Mouse (Mus musculus) kidney, postnatal 14 days (tissue): ENCODE results near the gene Ablim1.
A peak's percentile ranks its signal among the peaks of the same experiment; 100 is the strongest.

ENCODE experiments used
- DNase-seq: peaks from one replicate; pipeline ENCODE4 v3.0.0; 2022; ENCODE audit warnings: mixed read lengths

Gene Ablim1

DNA sequence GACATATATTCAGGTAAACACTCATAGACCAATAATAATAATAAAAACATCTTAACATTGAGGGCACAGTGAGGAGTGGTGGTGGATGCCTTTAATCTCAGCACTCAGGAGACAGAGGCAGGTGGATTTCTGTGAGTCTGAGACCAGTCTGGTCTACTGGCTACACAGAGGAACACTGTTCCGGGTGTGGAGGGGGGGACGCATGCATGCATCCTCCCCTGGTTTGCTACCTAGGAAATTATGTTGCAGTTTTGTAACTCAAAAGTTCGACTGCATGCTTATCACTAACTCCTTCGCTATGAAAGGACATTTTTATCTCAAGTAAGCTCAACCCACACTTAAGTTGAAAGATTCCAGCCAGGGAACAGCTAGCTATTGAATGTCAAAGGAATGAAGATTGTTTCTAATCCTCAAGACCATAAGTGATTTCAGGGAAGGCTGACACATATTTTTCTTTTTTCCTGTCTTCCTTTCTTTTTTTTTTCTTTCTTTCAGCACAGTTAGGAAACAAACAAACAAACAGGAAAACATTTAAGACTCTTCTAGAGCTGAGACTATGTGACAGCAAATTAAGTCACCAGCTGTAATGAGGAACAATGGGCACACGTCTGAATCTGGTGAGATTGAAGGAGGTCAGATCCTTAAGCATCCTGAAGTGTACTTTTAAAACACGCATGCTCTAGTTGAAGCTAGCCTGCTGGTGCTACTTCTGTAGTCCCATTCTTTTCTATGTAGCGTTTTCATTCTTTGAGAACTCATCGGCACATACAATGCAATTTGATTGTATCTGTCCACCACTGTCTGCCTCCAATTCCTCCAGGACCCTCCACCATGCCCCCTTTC is 26.4 kb upstream of the Ablim1 start:
- DNase-seq = no peak

DNA sequence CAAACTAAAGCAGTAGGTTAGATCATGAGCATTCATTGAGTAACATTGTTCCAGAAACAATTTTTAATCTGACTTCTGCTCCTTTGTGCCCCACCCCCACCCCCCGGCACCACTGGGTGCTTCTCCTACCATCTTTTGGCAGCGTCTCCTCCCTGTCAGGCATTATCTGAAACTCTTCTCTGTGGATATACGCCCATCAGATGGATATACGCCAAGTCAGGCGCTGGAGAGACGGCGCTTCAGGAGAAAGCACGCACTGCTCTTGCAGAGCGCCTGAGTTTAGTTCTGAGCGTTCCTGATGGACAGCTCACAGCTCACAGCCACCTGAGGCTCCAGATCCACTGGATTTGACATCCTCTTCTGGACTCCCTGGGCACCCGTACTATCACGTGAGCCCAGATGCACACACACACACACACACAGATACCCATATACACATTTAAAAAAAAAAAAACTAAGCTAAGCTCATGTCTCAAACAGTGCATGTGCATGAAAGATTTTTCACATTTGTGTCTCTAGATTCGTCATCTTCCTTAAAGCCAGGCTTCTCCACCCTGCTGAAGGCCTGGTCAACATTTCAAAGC is 24.7 kb upstream of the Ablim1 start:
- no peak for DNase-seq

DNA sequence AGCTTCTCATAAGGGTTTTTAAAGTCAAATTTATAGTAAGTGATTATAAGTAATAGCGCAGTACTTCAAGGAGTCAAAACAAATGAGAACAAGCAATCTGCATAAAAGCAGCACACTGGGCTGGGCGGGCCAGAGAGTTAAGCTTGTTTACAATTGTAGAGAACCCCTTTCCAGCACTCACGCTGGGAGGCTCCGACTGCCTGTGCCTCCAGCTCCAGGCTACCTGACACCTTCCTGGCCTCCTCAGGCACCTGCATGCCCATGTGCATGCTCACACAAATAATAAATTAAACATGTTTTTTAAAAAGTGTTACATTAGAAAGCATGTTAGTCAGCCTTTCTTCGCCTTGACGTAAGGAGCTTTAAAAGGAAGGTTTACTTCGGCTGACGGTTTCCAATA is 20.4 kb upstream of the Ablim1 start:
- no peak for DNase-seq

DNA sequence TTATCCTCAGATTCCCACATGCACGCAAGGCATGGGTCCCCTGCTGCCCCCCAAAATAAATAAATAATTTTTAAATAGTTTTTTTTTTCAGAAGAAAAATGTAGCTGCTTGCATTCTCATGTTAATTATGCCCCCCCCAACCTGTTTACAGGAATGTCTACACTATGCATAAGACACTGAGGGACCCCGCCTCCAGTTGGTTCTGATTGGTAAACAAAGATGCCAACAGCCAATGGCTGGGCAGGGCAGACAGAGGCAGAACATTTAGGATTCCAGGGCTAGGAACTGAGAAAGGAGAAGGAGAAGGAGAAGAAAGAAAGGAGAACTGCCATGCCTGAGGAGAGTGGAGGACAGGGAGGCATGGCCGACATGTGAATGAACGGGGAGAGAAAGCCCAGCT is 18.6 kb upstream of the Ablim1 start:
- DNase-seq = no peak

DNA sequence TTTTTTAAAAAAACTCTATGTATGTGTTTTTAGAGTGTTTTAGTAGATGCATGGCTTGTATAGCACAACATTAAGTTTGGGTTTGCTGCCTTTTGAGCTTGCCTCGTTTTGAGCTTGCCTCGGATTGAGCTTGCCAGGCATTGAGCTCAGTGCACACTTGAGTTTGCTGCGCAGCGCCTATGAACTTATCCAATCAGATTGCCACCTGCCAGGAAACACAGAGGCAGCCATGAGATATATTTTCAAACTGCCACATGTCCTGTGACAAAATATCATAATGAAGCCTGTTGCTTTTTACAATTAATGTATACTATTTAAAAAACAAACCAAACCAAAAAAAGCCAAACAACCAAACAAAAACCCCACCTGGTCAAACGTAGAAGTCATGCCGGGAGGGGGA is 16.5 kb upstream of the Ablim1 start:
- DNase-seq = no peak

DNA sequence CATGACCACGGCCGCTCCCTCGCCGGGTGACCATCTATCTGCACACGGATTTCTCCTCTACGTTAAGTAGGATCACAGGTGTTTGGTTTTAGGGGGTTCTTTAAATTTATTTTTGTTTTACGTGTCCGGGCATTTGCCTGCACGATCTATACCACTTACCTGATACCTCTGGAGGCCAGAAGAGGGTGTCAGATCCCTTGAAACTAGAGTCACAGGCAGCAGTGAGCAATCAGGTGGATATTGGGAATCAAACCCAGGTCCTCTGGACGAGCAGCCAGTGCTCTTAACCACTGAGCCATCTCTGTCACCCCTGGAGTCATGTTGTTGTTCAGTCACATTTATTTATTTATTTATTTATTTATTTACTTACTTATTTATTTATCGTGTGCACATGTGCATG is 15.6 kb upstream of the Ablim1 start:
- no peak for DNase-seq

DNA sequence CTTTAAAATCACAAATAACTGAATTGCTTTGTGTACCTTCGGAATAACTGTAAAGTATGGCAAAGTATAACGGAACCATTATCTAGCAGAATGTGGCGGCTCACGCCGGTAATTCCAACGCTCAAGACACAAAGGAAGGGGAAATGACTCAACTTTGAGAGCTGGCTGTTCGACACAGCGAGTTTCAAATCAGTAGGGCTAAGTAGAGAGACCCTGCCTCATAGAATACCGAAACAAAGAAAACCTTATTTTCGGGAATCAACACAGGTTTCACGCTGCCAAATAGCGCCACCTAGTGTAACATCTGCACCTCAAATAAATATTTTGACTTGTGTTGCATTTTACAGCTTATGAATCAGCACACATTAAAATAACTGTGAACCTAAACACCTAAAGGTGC is 14.1 kb upstream of the Ablim1 start:
- DNase-seq = peak; percentile 53

DNA sequence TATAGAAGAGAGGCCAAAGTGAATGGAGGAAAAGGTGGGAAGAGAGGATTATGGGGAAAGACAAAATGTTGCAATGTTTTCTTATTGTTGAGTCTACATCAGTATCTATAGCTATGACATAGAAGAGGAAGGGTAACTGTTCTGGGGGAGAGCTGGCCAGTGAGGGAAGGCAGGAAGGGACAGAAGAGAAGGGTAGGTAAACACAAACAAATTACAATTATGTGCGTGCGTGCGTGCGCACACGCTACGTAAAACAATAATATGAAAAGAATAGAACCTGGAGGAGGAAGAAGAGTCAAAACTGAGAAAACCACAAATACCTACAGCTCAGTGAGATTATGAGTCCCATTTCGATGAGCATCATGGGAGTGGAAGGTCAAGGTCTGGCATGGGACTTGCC is 13.6 kb upstream of the Ablim1 start:
- DNase-seq = no peak

DNA sequence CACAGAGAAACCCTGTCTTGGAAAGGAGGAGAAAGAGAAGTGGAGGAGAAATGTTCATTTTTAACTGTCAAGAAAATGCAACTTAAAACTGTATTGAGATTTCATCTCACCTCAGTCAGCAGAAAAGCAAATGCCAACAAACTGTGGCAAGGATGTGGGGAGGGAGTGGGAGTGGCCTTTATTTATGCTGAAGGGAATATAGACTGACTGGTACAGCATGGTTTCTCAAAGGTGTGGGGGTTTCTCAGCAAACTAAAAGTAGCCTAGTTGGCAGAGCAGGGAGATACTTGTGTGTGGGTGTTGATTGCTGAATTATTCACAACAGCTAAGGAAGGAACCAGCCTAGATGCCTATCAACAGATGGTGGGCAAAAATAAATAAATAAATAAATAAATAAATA is 13.0 kb upstream of the Ablim1 start:
- DNase-seq = no peak

DNA sequence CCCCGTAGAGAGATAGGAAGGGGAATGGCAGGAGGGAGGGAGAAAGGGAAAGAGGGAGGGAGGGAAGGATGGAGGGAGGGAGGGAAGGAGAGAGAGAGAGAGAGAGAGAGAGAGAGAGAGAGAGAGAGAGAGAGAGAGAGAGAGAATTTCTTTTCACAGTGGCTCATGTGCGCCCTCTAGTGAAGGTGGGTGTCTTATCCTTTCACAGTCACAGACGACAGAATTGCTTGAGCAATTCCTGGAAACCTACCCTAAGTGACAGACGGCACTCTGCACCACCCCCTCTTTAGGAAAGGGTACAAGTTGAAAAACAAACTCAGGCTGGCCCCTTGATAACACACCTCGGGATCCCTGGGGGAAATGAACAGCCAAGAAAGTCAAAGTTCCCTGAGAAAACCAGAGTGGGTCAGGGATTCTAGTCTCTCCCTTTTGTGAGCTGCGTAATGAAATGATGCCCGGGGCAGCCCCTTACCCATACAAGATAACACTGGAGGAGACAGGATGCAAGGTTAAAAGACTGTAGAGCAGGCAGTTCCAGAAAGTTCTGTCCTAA is 11.1 kb upstream of the Ablim1 start:
- DNase-seq = peak; percentile 75

DNA sequence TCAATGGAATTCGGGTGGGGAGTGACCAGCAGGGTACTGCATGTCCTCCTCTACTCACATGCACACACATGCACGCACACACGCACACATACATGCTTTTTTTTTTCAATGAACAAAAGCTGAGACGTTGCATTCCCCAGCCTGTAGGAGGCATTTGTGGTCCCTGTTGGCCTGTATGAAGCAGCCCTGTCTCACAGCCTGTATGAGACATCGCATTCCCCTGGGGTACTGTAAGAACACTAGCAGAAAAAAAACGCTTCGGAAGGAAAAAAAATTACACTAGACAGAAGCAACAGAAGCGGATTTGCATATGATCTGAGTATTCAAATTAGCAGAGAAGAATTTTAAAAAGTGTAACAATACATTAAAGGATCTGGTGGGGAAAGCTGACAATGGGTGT is 8.4 kb upstream of the Ablim1 start:
- DNase-seq = no peak

DNA sequence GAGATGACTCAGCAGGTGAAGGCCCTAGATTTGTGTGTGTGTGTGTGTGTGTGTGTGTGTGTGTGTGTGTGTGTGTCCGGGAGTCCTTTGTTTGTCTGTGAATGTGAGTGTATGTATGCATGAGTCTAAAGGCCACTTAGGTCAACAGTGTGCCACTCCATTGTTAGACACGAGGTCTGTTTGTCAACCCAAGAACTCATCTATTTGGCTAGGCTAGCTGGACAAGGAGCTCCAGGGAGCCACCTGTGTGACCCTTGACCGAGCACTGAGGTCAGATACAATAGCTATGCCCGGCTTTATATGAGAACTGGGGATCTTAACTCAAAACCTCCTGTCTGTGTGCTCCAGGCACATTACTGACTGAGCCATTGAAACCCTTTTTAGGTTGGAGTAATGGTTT is 7.8 kb upstream of the Ablim1 start:
- no peak for DNase-seq

DNA sequence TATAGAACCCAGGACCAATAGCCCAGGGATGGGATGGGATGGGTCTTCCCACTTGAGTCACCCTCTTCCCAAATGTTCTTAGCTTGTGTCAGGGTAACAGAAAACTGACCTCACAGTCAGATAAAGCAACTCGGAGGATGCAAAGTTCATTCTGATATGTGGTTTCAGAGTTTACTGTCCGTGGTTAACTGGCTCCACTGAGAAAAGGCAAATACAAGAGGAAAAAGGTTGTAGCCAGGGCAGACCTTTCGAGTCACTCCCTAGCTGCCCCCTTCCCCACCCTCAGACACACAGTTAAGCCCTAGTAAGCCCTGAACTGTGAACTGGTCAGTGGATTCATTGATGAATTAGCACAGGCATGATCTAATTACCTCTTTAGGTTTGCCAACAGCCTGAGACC is 7.1 kb upstream of the Ablim1 start:
- no peak for DNase-seq

DNA sequence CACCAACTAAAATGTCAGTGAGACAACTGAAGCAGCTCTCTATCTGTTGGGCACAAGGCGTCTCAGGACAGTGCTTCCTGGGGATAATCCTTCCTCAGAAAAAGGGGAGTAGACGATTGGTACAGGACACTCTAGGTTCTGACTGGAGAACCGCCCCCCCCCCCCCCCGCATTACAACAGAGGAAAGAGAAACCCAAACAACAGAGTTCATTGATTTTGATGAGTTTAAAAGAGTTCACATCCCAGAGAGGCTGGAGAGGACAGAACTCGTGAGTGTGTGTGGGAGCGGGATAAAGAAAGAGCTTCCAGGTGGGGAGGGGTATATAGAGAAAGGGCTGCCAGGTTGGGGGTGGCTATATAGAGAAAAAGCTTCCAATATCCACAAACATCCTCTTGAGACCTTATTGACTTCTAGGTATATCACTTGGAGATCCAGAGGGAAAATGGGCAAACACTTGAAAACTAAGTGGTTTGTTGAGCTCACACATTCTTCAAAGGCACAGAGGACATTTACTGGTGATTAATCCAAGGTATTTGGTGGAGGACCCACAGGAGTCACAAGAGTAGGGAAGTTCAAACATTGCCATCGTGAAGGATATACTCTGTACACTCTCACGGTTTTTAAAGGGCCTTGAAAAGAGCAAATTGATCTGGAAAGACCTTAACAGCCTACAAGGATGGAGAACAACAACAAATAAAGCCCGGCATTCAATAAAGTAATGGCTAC is 6.1 kb upstream of the Ablim1 start:
- no peak for DNase-seq

DNA sequence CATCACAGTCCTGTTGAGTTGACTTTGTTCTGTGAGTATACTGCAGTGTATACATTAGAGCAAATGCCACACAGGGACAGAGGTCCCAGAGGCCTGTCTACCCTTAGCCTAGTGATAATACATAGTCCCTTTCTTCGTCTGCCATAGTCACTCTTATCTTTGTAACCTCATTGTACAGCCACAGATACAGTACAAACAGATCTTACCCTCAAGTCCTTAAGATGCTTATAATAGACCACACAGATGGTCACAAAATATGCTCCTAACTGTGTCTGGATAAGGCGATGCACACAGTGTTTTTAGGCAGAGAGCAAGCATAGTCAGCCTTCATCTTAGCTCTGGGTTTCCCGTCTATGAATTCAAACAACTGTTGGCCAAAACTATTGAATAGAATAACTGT is 1.9 kb upstream of the Ablim1 start:
- DNase-seq = no peak

DNA sequence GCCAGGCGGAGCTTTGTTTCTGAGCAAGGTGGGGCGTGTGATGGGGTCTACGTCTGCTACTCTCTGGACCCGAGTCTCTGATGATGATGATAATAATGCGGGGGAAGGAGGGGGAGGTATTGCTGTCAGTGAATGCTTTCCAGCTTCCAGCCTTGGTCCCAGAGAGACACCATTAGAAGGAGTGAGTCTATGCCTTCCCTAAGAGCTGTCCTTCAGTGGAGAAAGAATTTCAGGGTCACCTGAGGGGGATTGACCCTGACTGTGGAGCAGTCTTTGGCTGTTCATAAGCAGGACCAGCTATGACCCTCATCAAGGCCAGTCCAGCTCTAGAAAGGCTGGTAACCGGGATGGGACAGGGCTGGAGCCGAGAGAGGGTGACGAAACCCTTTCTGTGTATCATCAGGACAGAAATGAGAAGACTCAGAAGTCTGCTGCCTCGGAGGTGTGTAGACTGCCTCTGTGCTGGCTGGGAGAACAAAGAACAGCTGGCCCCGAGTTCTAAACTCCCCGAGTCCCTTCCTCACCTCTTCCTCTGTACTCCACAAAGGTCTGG is 370 bp upstream of the Ablim1 start:
- no peak for DNase-seq

DNA sequence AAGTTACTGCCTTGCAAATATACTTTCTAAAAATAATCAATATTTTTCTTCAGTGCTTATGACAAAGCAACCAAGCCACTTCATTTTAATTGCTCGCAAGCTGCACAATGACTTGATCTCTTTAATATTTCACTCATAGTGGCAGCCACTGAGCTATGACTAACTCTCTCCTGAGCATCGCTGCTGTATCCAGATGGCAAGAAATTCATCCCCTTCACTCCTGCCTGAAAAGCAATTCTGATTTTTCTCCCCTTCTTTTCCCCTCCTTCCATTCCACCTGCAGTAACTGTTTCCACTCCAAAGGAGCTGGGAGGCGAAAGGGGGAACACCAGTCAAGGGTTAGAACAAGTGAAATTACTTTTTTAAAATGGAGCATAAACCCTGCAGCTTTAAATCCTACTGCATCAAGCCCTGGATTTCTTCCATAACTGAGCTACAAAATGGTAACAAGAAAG is 801 bp downstream of the Ablim1 start:
- DNase-seq = no peak

DNA sequence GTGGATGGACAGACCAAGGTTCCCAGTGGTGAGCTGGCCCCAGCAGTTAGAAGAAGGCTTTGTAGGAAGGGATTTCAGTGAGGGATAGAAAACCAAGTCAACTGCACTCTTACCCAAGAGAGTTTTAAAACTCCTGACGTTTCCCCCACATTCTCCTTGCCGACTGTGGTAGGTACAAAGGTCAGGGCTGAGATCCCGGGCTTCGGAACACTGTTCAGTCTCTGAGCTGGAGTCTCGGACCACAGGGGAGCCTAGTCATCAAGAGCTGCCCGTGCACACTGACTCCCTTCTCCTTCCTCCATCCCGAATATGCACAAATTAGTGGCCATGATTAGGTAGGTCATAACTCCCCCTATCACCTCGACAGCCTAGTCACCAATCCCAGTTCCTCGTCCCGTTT is 1.5 kb downstream of the Ablim1 start:
- peak; percentile 70 for DNase-seq

DNA sequence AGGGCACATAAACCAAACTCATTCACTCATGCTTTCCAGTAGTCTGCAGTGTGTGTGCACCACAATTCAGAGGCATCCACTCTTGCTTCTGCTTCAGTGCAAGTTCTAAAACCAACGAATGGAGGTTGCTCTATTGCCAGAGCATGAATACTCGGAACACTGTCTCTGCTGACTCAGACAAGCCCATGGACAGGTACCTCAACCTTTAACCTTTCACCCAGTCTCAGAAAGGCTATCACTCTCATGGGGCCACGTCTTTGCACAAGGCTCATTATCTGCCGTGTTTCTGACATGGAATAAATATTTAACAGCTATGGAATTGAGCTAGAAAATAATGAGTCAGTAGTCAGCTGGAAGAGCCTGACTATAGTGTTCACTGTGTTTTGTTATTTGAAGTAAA is 4.7 kb downstream of the Ablim1 start:
- no peak for DNase-seq

DNA sequence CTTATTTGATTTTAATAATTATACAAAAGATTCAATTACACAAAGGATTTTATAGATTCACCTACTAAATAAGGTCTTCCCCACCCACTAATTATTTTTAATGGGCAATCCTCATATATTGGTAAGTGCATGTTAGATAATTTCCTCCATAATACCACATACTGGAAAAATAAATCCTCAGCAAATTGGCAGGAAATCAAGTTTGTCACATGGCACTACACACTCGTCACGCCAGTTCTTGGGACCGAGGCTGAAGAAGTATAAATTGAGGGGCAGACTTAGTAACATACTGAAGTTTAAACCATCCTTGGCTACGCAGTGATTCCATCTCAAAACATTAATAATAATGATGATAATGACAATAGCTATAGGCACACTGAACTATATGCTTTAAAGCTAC is 8.1 kb downstream of the Ablim1 start:
- no peak for DNase-seq

DNA sequence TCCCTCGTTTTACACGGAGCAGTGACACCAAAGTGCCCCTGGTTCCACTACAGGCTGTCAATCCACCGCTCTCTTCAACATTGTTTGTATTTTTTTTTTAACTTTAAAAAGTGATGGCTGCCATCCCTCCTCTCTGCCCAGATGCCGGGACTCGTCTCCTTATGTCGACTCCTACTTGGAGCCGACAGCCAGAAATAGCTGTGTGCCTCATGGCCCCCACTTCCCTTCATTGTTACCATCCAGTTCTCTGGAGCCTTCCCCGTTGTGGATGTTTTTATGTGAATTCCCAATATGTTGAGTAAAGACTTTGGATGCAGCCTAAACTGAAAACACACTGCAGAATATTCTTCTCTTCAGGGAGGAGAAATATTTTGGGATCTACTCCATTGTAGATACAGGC is 8.7 kb downstream of the Ablim1 start:
- no peak for DNase-seq

DNA sequence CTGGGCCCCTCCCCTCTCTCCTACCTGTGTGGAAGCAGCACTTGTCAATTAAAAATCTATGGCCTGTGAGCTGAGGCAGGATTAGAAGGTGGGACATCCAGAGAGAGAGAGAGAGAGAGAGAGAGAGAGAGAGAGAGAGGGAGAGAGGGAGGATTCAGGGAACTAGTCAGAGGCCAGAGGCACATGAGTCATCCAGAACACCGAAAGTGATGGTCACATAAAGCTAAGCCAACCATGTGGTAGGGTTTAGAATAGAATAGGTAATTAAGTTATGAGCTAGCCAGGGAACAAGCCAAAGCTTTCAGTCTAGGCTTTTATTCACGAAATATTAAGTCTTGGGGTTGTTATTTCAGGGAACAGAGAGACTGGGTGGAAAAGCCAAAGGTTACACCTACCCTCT is 10.1 kb downstream of the Ablim1 start:
- DNase-seq = no peak

DNA sequence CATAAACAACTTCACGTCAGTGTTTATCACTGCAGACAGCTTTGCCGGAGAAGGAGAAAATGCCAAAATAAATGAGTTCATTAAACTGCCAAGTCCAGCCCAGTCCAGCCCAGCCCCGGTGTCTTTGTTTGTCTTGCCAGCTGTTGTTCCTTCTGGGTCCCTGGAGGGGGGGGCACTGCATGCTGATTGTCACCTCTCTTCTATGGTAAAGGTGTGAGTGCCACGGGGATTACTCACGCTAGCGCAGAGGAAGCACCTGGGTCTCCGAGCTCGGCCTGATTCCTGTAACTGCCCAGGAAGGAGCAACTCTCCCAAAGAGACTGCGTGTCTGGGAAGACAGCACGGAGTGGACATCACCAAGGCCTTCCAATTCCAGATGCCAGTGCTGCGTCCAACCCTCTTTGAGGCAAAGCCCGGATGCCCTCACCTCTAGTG is 12.7 kb downstream of the Ablim1 start:
- DNase-seq = no peak
